Mouse (Mus musculus) testis, adult 2 months (tissue): ENCODE measurements around the gene Cela3b.

ENCODE experiments used
- CTCF ChIP-seq: fragments of 200-500 bp; IDR thresholded peaks from 2 replicates; pipeline ENCODE4 v1.5.1; 2012; ENCODE audit warnings: low read depth, mild to moderate bottlenecking, inconsistent platforms, low read length, moderate library complexity; ENCODE audit not compliant: control insufficient read depth, insufficient read depth, insufficient replicate concordance
- POLR2A ChIP-seq: fragments of 200-500 bp; IDR thresholded peaks from 2 replicates; pipeline ENCODE4 v1.6.1; 2012; ENCODE audit warnings: low read depth, mild to moderate bottlenecking, inconsistent platforms, low read length, moderate library complexity; ENCODE audit not compliant: control insufficient read depth

DNA sequence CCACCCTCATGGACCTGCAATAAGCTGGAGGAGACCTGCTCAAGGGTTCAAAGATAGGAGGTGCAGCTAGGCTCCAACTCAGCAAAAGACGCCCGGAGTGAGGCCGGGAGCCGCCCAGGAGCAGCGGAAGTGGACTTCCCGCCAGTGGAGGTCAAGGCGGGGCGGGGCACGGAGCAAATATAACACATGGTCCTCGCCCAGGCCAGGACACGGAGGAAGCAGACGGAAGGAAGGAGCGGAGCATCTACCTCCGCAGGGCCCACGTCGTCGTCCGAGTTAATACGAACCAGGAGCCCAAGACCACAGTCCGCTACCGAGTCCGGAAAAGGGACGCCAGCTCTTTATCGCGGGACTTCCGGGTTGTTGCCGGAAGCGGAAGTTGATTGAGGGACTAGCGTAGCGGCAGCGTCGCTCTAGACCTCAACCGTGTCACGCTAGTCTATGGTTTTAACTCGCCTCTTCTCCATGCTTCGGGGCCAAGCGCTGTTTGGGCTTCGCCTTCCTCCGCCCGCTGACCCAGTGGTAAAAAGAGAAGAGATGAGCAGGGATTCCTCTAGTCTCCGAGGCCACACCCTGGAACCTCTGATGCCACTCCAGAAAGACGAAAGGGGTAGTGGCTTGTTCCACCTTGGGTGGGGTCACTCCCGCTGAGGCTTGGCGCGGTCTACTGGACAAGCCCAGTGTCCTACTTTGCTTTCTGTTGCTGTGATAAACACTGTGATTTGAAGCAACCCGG is 42.1 kb downstream of the Cela3b start:
- no peak for TF ChIP-seq CTCF
- TF ChIP-seq POLR2A: peak; percentile 88
